Mouse (Mus musculus) adrenal gland, postnatal 10 days (tissue): Measurements from ENCODE around the gene Ecm1. TPM values are rescaled to one million over a fixed set of nuclear protein-coding genes. Genes with fewer than 3 reads are reported as not detected.
A peak's percentile ranks its signal among the peaks of the same experiment; 100 is the strongest.

Source experiments
- DNase-seq: peaks from one replicate; pipeline ENCODE4 v3.0.0; 2021; ENCODE audit warnings: mixed read lengths
- long read RNA-seq, 2 experiments: library from polyadenylated mRNA; stranded (forward); transcript quantifications; one replicate each; pipeline ENCODE4 v2.0.0; 2021
- total RNA-seq, 2 experiments: library from RNA; stranded (reverse); gene quantifications; 2 replicates each; pipeline ENCODE4 v1.2.3; 2021

The Ecm1 gene
- total RNA-seq: 100 to 1,000 TPM; 139 to 162 TPM
- long read RNA-seq, experiment 1, transcript Ecm1-202 (11 exons, 1,900 nt): major isoform, 43 of 179 reads
- long read RNA-seq, experiment 1, transcript Ecm1-201 (11 exons, 1,894 nt): minor isoform, 16 of 179 reads
- long read RNA-seq, experiment 1, partial matches to known transcripts: 87 of 179 reads
- long read RNA-seq, experiment 1, other reads (novel, unspliced or antisense): 33 of 179 reads
- long read RNA-seq, experiment 2, transcript Ecm1-202 (11 exons, 1,900 nt): major isoform, 39 of 87 reads
- long read RNA-seq, experiment 2, transcript Ecm1-201 (11 exons, 1,894 nt): minor isoform, 13 of 87 reads
- long read RNA-seq, experiment 2, partial matches to known transcripts: 11 of 87 reads
- long read RNA-seq, experiment 2, other reads (novel, unspliced or antisense): 23 of 87 reads

- DNase-seq: peak; percentile 84
Observed at GRCm38 (mm10) chr3:95739353-95740104, at the start of gene Ecm1. Gene Ecm1, minus strand, starts transcription at chr3:95739569.

- no peak for DNase-seq
Observed at GRCm38 (mm10) chr3:95785501-95785900, 46.1 kb upstream of the Ecm1 start.

GRCm38 (mm10) chr3:95771985-95772384 is 32.6 kb upstream of the Ecm1 start:
- peak; percentile 43 for DNase-seq

- DNase-seq: no peak
Observed at GRCm38 (mm10) chr3:95765534-95765933, 26.2 kb upstream of the Ecm1 start.

GRCm38 (mm10) chr3:95763811-95764210 is 24.4 kb upstream of the Ecm1 start:
- no peak for DNase-seq

- DNase-seq: no peak
Observed at GRCm38 (mm10) chr3:95762961-95763360, 23.6 kb upstream of the Ecm1 start.

GRCm38 (mm10) chr3:95761771-95762170 is 22.4 kb upstream of the Ecm1 start:
- DNase-seq: no peak

- no peak for DNase-seq
Observed at GRCm38 (mm10) chr3:95760656-95761055, 21.3 kb upstream of the Ecm1 start.

- DNase-seq: no peak
Observed at GRCm38 (mm10) chr3:95760106-95760505, 20.7 kb upstream of the Ecm1 start, which contains the start of gene Tars2. Gene Tars2, minus strand, starts transcription at chr3:95760206.

GRCm38 (mm10) chr3:95758467-95759218 is 19.3 kb upstream of the Ecm1 start:
- no peak for DNase-seq

GRCm38 (mm10) chr3:95756808-95757207 is 17.4 kb upstream of the Ecm1 start:
- no peak for DNase-seq

- peak; percentile 95 for DNase-seq
Observed at GRCm38 (mm10) chr3:95754345-95755206, 15.2 kb upstream of the Ecm1 start.

- no peak for DNase-seq
Observed at GRCm38 (mm10) chr3:95752935-95753334, 13.6 kb upstream of the Ecm1 start.

- DNase-seq: peak; percentile 56
Observed at GRCm38 (mm10) chr3:95740406-95740805, 1.0 kb upstream of the Ecm1 start.

GRCm38 (mm10) chr3:95735071-95735670 is 4.2 kb downstream of the Ecm1 start:
- no peak for DNase-seq

- DNase-seq: peak; percentile 57
Observed at GRCm38 (mm10) chr3:95734092-95734702, 5.2 kb downstream of the Ecm1 start.

GRCm38 (mm10) chr3:95732744-95733521 is 6.4 kb downstream of the Ecm1 start:
- peak; percentile 73 for DNase-seq

- no peak for DNase-seq
Observed at GRCm38 (mm10) chr3:95732297-95732696, 7.1 kb downstream of the Ecm1 start.

GRCm38 (mm10) chr3:95731802-95732201 is 7.6 kb downstream of the Ecm1 start:
- DNase-seq: no peak

- no peak for DNase-seq
Observed at GRCm38 (mm10) chr3:95730431-95730830, 8.9 kb downstream of the Ecm1 start.
